ENCODE assay signal across 14 mouse cellular contexts in the genomic region with DNA sequence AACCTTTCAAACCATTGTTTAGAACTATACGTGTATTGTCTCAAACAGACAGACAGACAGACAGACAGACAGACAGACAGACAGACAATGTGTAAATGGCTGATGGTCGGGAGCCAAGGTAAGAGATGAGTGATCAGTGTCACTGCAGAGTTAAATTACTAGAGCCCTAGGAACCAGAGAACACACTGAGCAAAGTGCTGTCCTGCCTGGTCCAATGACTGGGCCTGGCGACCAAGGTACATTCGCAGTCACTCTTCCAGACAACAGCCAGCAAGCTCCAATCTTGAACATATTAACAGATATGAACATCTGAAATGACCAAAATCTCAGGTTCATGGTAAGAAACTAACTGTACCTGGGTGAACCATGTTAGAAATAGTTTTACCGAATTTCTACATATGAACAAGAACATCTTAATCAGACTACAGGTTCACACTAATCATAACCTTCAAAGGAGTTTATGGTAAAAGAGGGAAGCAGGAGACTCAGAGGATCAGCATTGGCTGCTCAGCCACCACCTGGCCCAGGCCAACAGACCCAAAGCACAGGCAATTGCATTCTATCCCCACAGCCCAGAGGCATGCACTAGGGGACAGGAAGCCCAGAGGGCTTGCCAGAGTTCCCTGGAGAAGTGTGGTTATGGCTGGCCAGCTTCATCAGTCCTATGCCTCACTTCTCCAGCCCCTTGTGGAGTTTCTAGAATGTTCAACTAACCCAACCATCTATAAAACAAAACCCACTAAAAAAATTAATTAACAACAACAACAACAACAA.
"Had no signal": no experiment of that assay in that cellular context is flagged by ENCODE, and none has a peak within 500 bp of the region (broad histone marks: within the 10 kb centered on the region; RNA-seq: fewer than 3 reads in every experiment).

No protein-coding gene starts in this region.

- H3K36me3 ChIP-seq: liver, embryonic 13.5 days; midbrain, embryonic 13.5 days; neural tube, embryonic 13.5 days had no signal

- ATAC-seq: intestine, postnatal 0 days; lung, postnatal 0 days; midbrain, embryonic 13.5 days; midbrain, embryonic 16.5 days had no signal

- H3K4me2 ChIP-seq: liver, embryonic 13.5 days; lung, embryonic 14.5 days; midbrain, embryonic 13.5 days; neural tube, embryonic 13.5 days had no signal

- H3K9ac ChIP-seq: liver, embryonic 13.5 days; lung, embryonic 14.5 days; midbrain, embryonic 13.5 days; neural tube, embryonic 13.5 days had no signal

- H3K4me1 ChIP-seq: midbrain, embryonic 13.5 days had no signal

- H3K4me3 ChIP-seq: liver, embryonic 13.5 days; midbrain, embryonic 13.5 days; myocyte; neural tube, embryonic 13.5 days had no signal

- DNase-seq: left cerebral cortex, postnatal 4 days; liver, embryonic 13.5 days; lung, embryonic 14.5 days; retina, postnatal 1 day; right cerebral cortex, postnatal 25 days; thymus, adult 18-20 months; thymus, postnatal 36 days had no signal

- H3K27ac ChIP-seq: liver, embryonic 13.5 days; macrophage; midbrain, embryonic 13.5 days; neural tube, embryonic 13.5 days had no signal

- H3K9me3 ChIP-seq: liver, embryonic 13.5 days; midbrain, embryonic 13.5 days; neural tube, embryonic 13.5 days had no signal

- H3K27me3 ChIP-seq: liver, embryonic 13.5 days; midbrain, embryonic 13.5 days; neural tube, embryonic 13.5 days had no signal
